Mouse (Mus musculus): ENCODE data around the gene Zfp131. TPM values are rescaled to one million over a fixed set of nuclear protein-coding genes. Genes with fewer than 3 reads are reported as not detected.
"Not testable (repeated sequence)": the region's sequence is repeated elsewhere in the genome, so short reads cannot be mapped to it uniquely, and the experiment has no call there.

Zfp131 gene
- polyA plus RNA-seq (2015; fragmentation: Nextera tagmentation; extraction: Ambion mirVana) = 29.2 and 32.2 TPM in 2 replicates

DNA sequence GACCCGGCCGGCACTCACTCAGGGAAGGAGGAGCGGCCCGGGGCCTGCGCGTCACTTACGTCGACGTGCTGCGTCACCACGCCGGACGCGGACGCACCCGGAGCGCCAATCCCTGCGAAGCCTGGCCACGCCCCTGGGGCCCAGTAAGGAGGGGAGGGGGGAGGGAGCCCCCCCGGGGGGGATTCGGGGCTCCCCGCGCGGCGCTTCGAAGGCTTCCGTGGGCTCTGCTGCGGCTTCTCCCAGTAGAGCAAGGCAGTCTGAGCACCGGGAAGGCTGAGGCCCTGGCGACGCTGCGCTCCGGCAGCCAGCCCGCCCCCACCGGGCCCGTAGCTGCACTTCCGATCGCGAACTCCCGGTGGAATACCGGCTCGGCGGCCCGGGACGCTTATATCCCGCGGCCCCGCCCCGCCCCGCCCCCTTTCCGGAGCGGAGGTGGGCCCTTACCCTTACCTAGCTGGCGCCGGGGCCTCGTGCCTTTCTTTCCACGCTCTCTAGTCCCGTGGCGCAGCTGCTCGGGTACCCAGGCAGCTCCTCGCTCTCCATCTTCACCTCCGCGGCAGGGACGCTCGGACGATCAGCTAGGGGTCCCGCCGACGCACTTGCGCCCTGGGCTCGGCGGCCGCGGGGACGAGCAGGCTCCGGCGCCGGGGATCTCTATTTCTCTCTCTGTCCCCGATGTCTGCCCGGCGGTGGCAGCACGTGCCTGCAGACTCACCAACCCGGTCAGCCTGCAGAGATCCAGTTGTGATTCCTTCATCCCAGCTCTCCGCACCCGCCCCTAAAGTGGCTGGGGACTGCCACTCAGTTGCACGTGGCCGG lies at the start of gene Zfp131:
Gene Zfp131 (minus strand): TSS at position 129 of the 819 bp plus-strand sequence.
- under 1% methylated on average over 80 of the region's 86 CpGs for WGBS
- peak within 1 kb of the TSS; percentile 89 for H3K4me3 ChIP-seq
- ATAC-seq (ENCODE audit: insufficient number of reproducible peaks, low FRiP score, low TSS enrichment, low read depth) = peak; percentile 98
- no peaks in the 10 kb centered on the region for H3K9me3 ChIP-seq
- peak within 1 kb of the TSS; percentile 85 for H3K4me2 ChIP-seq
- peak within 1 kb of the TSS; percentile 90 for H3K9ac ChIP-seq
- H3K27me3 ChIP-seq = no peaks in the 10 kb centered on the region
- peak within 1 kb of the TSS; percentile 97 for H3K27ac ChIP-seq
- peaks cover 14% of the 10 kb centered on the region for H3K36me3 ChIP-seq
- peaks cover 13% of the 10 kb centered on the region for H3K4me1 ChIP-seq

DNA sequence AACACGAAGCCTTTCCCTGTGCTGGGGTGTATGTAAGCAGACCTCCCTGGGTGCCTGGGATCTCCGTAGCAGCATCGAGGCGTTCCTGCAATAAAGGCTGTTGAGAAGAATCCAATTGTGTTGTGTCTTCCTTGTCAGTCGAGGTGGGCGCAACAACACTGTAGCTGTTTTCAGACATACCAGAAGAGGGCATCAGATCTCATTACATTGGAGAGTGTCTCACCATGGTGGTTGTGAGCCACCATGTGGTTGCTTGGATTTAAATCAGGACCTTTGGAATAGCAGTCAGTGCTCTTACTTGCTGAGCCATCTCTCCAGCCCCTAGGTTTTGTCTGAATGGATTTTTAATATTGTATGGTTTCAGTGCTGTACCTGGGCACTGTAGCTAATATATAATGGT lies 49.3 kb upstream of the Zfp131 start:
- peaks cover 11% of the 10 kb centered on the region for H3K27me3 ChIP-seq
- H3K9ac ChIP-seq; H3K4me3 ChIP-seq; H3K4me1 ChIP-seq; H3K36me3 ChIP-seq; H3K27ac ChIP-seq; H3K4me2 ChIP-seq; ATAC-seq (ENCODE audit: insufficient number of reproducible peaks, low FRiP score, low TSS enrichment, low read depth); H3K9me3 ChIP-seq: not testable (repeated sequence)
- WGBS = 19% methylated on average over 6 of the region's 6 CpGs

DNA sequence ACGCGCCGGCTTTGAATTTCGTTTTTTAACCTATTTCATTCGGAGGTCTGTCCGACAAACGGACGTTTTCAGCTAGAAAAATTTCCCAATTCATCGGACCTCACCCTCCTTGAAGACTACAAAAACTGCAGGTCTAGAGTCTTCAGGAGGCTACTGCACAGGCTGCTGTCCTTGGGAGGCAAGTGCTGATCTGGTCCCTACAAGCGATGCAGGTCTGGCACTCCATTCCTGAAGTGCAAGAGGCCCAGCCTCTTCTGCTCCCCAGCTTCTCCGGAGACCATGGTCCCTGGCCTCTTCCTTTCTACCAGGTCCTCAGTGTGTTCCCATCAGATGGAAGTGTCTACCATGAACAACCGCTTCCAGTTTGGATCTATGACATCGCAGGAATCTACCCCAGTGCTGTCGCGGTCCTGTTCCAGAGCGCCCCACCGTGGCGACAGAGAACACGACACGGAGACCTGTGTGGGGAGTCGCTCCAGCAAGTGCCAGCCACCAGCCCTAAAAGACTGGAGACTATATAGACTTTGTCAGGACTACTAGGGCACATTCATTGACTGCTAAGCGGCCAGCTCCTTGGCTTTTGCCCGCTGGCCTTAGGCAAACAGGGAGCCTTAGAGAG lies 47.1 kb upstream of the Zfp131 start:
- H3K4me2 ChIP-seq; H3K4me3 ChIP-seq; ATAC-seq (ENCODE audit: insufficient number of reproducible peaks, low FRiP score, low TSS enrichment, low read depth); H3K9me3 ChIP-seq; H3K27ac ChIP-seq; H3K9ac ChIP-seq; H3K4me1 ChIP-seq; H3K36me3 ChIP-seq: not testable (repeated sequence)
- peaks cover 11% of the 10 kb centered on the region for H3K27me3 ChIP-seq
- WGBS = 8% methylated on average over 14 of the region's 23 CpGs

DNA sequence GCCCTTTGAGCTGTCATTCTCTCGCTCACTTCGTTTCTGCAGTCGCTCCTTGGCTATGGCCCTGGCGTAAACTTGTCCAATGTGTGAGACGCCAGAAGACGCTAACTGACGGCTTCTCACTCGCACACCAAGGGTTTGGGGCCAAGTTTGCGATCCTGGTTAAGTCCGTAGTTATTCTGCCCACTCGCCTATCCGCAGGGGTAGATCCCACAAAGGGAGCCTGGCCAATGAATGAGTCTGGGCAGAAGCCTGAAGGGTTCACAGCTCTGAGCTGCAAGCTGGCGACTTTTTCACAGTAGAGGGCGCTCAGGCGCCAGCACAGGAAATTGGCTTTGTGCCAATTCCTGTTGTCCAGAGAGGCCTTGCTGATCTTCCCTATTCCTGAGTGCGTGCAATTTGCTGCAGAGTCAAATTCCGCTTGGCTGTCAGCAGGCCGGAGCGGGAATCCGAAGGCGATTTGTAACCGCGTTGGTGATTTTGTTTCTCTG lies 45.7 kb upstream of the Zfp131 start:
- WGBS = 18% methylated on average over 23 of the region's 23 CpGs

DNA sequence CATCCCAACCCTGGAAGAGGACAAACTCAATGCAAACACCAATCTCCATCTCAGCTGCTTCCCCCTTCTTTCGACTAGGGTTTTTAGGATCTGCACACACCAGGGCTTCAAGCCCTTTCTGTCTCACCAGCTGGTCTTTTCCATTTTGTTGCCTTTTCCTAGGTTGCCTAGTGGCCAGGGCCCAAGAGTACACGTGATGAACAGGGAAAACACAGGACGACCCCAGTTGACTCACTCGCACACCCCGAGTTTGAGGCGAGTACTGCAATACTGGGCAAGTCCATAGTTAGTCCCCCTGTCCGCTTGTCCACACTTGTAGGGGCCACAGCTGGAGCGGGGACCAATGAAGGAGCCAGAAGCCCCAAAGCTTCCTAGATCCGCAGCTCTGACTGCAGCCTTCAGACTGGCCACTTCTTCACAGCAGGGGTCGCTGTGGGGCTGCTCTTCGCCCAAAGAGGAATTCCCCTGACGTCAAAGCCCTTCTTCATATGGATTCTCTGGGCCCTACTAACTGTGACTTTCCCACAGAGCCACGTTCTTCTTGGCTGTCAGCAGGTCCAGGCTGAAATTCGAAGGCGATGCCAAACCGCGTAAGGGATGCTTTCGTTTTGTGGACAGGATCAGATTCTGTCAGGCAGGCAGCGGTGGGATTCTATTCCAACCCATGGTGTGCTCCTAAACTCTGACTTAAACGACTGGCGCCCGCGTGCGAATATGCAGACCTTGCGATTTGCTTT lies 44.8 kb upstream of the Zfp131 start, which contains the start of gene D13Ertd608e:
Gene D13Ertd608e (plus strand): TSS at position 687 of the 737 bp plus-strand sequence.
- WGBS = 16% methylated on average over 19 of the region's 25 CpGs

More for the DNA sequence above, 45.7 kb upstream of the Zfp131 start:
- not testable (repeated sequence) for H3K9ac ChIP-seq; H3K9me3 ChIP-seq; H3K27ac ChIP-seq; H3K4me1 ChIP-seq; H3K36me3 ChIP-seq; ATAC-seq (ENCODE audit: insufficient number of reproducible peaks, low FRiP score, low TSS enrichment, low read depth)
- H3K4me2 ChIP-seq = peak overlapping the region; percentile 37
- H3K4me3 ChIP-seq = peak overlapping the region; percentile 19; the same call in 1 of the 2 replicates
- peaks cover 11% of the 10 kb centered on the region for H3K27me3 ChIP-seq

DNA sequence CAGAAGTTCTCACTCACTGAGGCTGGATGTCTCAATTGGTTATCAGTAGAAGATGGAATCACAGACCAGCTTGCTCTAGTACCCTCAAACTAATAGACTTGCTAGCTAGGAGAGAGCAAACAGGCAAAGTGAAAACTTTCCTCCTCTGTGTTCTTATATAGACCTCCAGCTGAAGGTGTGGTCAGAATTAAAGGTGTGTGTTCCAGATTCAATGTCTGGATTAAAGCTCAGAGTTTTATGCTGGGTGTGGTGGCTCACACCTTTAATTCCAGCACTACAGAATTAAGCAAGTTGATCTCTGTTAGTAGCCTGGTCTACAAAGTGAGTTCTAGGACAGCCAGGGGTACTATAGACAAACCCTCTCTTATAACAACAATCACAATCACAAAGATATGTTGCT lies 39.4 kb upstream of the Zfp131 start, which contains the start of gene AF067063:
Gene AF067063 (minus strand): TSS at position 101 of the 400 bp plus-strand sequence.
- ATAC-seq (ENCODE audit: insufficient number of reproducible peaks, low FRiP score, low TSS enrichment, low read depth); H3K4me2 ChIP-seq; H3K36me3 ChIP-seq; H3K9ac ChIP-seq; H3K27ac ChIP-seq; H3K9me3 ChIP-seq; H3K27me3 ChIP-seq; H3K4me3 ChIP-seq; H3K4me1 ChIP-seq: not testable (repeated sequence)

More for the DNA sequence above, 44.8 kb upstream of the Zfp131 start, which contains the start of gene D13Ertd608e:
- Histone ChIP-seq H3K4me3 (peak within 1 kb of the TSS; percentile 19; the same call in 1 of the 2 replicates), H3K4me2 (peak within 1 kb of the TSS; percentile 37), H3K27me3 (peaks cover 11% of the 10 kb centered on the region)
- H3K4me1 ChIP-seq; H3K36me3 ChIP-seq; H3K27ac ChIP-seq; H3K9ac ChIP-seq; H3K9me3 ChIP-seq; ATAC-seq (ENCODE audit: insufficient number of reproducible peaks, low FRiP score, low TSS enrichment, low read depth): not testable (repeated sequence)

DNA sequence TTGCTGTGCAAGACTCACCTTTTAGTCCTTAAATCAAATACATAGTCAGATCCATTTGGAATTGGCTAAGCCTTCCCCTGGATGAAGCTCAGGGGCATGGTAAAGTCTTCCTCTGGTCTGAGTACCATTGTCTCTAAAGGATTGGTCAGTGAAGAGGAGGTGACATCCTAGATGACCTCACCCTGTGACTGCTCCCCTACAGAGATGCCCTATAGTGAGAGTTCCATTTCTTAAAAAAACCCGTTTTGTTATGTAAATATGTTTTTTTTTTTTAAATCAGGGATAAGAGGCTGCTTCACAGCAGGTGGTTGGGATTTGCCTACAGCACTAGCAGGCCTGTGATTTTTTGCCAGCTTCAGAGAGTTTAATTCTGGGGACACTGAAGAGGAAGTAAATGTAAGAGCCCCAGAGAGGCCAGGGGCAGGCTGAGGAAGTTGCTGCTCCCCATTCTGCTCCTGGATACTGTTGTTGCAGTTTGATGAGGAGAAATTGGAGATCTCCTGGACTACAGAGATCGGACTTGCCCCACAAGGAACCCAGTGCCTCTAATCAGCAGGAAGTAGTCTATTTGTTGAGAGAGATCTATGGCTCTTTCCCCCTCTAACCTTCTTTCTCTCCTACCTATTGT lies 27.0 kb upstream of the Zfp131 start:
- Histone ChIP-seq H3K9me3 (no peaks in the 10 kb centered on the region), H3K27me3 (no peaks in the 10 kb centered on the region), H3K27ac (no peak overlapping the region), H3K4me1 (no peaks in the 10 kb centered on the region), H3K4me2 (no peak overlapping the region), H3K36me3 (no peaks in the 10 kb centered on the region), H3K4me3 (no peak overlapping the region), H3K9ac (no peak overlapping the region)
- no peak for ATAC-seq (ENCODE audit: insufficient number of reproducible peaks, low FRiP score, low TSS enrichment, low read depth)
- 27% methylated on average over 2 of the region's 2 CpGs for WGBS

DNA sequence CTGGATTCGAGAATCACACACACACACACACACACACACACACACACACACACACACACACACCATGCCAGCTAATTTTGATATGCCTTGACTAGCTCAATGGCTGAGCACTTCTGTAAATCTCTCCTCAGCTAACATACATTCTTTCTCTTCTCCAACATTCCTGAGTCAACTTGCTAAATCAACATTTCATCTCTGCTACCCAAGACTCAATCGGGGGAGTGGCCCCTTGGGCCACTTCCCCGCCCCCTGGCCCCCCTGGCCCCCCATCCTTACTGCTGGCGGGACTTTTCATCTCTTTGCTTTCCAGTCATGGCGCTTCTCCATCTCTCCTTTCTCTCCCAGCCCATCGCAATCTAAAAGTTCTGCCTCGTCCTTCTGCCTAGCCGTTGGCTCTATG lies 26.1 kb upstream of the Zfp131 start:
- ATAC-seq (ENCODE audit: insufficient number of reproducible peaks, low FRiP score, low TSS enrichment, low read depth) = no peak
- Histone ChIP-seq H3K9me3 (no peaks in the 10 kb centered on the region), H3K4me1 (no peaks in the 10 kb centered on the region), H3K9ac (no peak overlapping the region), H3K4me3 (no peak overlapping the region), H3K27ac (no peak overlapping the region), H3K27me3 (no peaks in the 10 kb centered on the region), H3K4me2 (no peak overlapping the region), H3K36me3 (no peaks in the 10 kb centered on the region)
- 61% methylated on average over 8 of the region's 8 CpGs for WGBS

DNA sequence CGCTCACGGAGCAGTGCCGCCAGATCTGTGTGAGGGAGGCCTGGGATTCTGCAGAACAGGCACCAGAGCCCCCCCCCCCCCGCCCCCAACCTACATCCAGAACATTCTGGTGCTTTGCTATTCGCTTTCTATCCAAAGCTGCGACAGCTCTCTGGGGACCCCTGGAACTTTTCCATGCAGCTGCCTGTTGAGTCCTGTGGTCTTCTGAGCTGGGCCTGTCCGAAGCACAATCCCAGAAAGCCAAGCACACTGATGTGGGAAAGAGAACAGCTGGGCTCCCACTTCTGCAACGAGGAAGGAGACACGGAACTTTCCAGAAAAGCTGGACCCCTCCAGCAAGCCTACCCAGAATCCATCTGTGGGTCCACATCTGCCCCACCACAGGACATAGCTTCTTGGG lies 19.3 kb upstream of the Zfp131 start:
- Histone ChIP-seq H3K9ac (no peak overlapping the region), H3K27me3 (no peaks in the 10 kb centered on the region), H3K9me3 (no peaks in the 10 kb centered on the region), H3K4me3 (no peak overlapping the region), H3K36me3 (no peaks in the 10 kb centered on the region), H3K4me2 (no peak overlapping the region), H3K27ac (no peak overlapping the region), H3K4me1 (no peaks in the 10 kb centered on the region)
- ATAC-seq (ENCODE audit: insufficient number of reproducible peaks, low FRiP score, low TSS enrichment, low read depth) = no peak
- 69% methylated on average over 9 of the region's 9 CpGs for whole genome bisulfite sequencing

DNA sequence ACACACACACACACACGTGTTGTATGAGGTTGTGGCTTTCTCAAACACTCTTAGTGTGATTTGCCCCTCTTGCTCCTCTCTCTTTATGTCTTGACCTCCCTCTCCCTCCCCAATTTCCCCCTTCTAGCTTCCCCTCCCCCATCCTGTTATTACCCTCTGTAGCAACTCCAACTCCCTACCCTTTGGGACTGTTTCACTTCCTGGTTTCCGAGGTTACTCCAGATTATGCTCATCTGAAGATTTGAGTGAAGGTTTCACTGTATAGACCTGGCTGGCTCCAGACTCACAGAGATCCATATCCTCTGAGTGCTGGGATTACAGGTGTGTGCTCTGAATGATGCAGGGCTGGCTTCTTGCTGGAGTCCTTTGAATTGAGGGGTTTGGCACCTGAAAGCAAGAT lies 18.2 kb upstream of the Zfp131 start:
- Histone ChIP-seq H3K36me3 (no peaks in the 10 kb centered on the region), H3K4me2 (no peak overlapping the region), H3K9ac (no peak overlapping the region), H3K4me3 (no peak overlapping the region), H3K4me1 (no peaks in the 10 kb centered on the region), H3K9me3 (no peaks in the 10 kb centered on the region), H3K27me3 (no peaks in the 10 kb centered on the region), H3K27ac (no peak overlapping the region)
- WGBS = 58% methylated on average over 2 of the region's 2 CpGs
- no peak for ATAC-seq (ENCODE audit: insufficient number of reproducible peaks, low FRiP score, low TSS enrichment, low read depth)

DNA sequence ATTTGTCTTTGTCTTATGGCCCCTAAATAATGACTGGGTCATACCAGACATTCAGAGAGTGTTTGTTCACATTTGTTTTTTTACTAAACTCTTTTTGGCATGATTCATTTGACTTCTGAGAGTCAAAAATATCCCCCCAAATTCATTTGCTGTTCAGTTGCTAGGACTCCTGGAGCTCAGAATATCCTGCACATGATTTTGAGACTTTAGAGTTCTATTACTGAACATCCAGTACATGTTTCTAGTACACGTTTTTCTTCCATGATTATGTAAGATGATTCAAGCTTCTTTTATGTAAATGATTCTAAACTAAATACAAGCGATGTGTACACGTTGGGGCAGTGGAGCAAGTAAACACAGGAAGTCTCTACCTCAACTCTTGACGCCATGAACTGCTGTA lies 7.0 kb upstream of the Zfp131 start:
- no peak overlapping the region for H3K27ac ChIP-seq
- 64% methylated on average over 4 of the region's 4 CpGs for WGBS
- no peaks in the 10 kb centered on the region for H3K4me1 ChIP-seq
- H3K4me2 ChIP-seq = no peak overlapping the region
- H3K36me3 ChIP-seq = no peaks in the 10 kb centered on the region
- no peaks in the 10 kb centered on the region for H3K27me3 ChIP-seq
- no peak for ATAC-seq (ENCODE audit: insufficient number of reproducible peaks, low FRiP score, low TSS enrichment, low read depth)
- no peak overlapping the region for H3K9ac ChIP-seq
- H3K4me3 ChIP-seq = no peak overlapping the region
- no peaks in the 10 kb centered on the region for H3K9me3 ChIP-seq
